Mouse (Mus musculus): Measurements from ENCODE around the gene Nectin2. TPM values are rescaled to one million over a fixed set of nuclear protein-coding genes. Genes with fewer than 3 reads are reported as not detected.

The Nectin2 gene
- polyA plus RNA-seq, 1 experiment from 2014 or later, result 157 TPM

GRCm38 (mm10) chr7:19755008-19755407, 4.7 kb upstream of the Nectin2 start:
- 84% methylated on average over 2 of the region's 2 CpGs for WGBS
- Histone ChIP-seq H3K27ac (ENCODE audit: low read length) (peak overlapping the region; percentile 73), H3K9me3 (ENCODE audit: low read length) (no peaks in the 10 kb centered on the region), H3K36me3 (ENCODE audit: insufficient read depth, low read length) (peaks cover 12% of the 10 kb centered on the region), H3K27me3 (ENCODE audit: insufficient read depth, low read length) (no peaks in the 10 kb centered on the region), H3K4me2 (replicated peaks; ENCODE audit: low read depth, low read length) (no peak overlapping the region), H3K4me1 (ENCODE audit: insufficient read depth, low read length) (peaks cover 22% of the 10 kb centered on the region), H3K9ac (replicated peaks; ENCODE audit: low read length) (no peak overlapping the region), H3K4me3 (ENCODE audit: low read length) (no peak overlapping the region)
- no peak for ATAC-seq (ENCODE audit: low FRiP score, low TSS enrichment)

GRCm38 (mm10) chr7:19754065-19754464, 3.8 kb upstream of the Nectin2 start:
- H3K4me2 ChIP-seq (replicated peaks; ENCODE audit: low read depth, low read length), result no peak overlapping the region
- no peak for ATAC-seq (ENCODE audit: low FRiP score, low TSS enrichment)
- H3K36me3 ChIP-seq (ENCODE audit: insufficient read depth, low read length), result peaks cover 11% of the 10 kb centered on the region
- no peak overlapping the region for H3K4me3 ChIP-seq (ENCODE audit: low read length)
- no peak overlapping the region for H3K27ac ChIP-seq (ENCODE audit: low read length)
- no peaks in the 10 kb centered on the region for H3K9me3 ChIP-seq (ENCODE audit: low read length)
- 84% methylated on average over 1 of the region's 1 CpGs for WGBS
- no peaks in the 10 kb centered on the region for H3K27me3 ChIP-seq (ENCODE audit: insufficient read depth, low read length)
- H3K9ac ChIP-seq (replicated peaks; ENCODE audit: low read length), result no peak overlapping the region
- H3K4me1 ChIP-seq (ENCODE audit: insufficient read depth, low read length), result peaks cover 24% of the 10 kb centered on the region

GRCm38 (mm10) chr7:19753587-19753986, 3.3 kb upstream of the Nectin2 start:
- Histone ChIP-seq H3K36me3 (ENCODE audit: insufficient read depth, low read length) (peaks cover 7% of the 10 kb centered on the region), H3K27me3 (ENCODE audit: insufficient read depth, low read length) (no peaks in the 10 kb centered on the region), H3K4me1 (ENCODE audit: insufficient read depth, low read length) (peaks cover 24% of the 10 kb centered on the region), H3K4me2 (replicated peaks; ENCODE audit: low read depth, low read length) (no peak overlapping the region), H3K9me3 (ENCODE audit: low read length) (no peaks in the 10 kb centered on the region), H3K4me3 (ENCODE audit: low read length) (no peak overlapping the region), H3K9ac (replicated peaks; ENCODE audit: low read length) (no peak overlapping the region), H3K27ac (ENCODE audit: low read length) (no peak overlapping the region)
- WGBS, result 68% methylated on average over 7 of the region's 7 CpGs
- ATAC-seq (ENCODE audit: low FRiP score, low TSS enrichment), result no peak

- Histone ChIP-seq H3K9ac (replicated peaks; ENCODE audit: low read length) (no peak overlapping the region), H3K4me2 (replicated peaks; ENCODE audit: low read depth, low read length) (no peak overlapping the region), H3K4me3 (ENCODE audit: low read length) (no peak overlapping the region), H3K27me3 (ENCODE audit: insufficient read depth, low read length) (no peaks in the 10 kb centered on the region), H3K9me3 (ENCODE audit: low read length) (no peaks in the 10 kb centered on the region), H3K36me3 (ENCODE audit: insufficient read depth, low read length) (no peaks in the 10 kb centered on the region), H3K27ac (ENCODE audit: low read length) (no peak overlapping the region), H3K4me1 (ENCODE audit: insufficient read depth, low read length) (peaks cover 31% of the 10 kb centered on the region)
- WGBS, result 77% methylated on average over 8 of the region's 8 CpGs
- no peak for ATAC-seq (ENCODE audit: low FRiP score, low TSS enrichment)
These were observed 2.4 kb upstream of the Nectin2 start for GRCm38 (mm10) chr7:19752652-19753051.

GRCm38 (mm10) chr7:19751070-19751383, 744 bp upstream of the Nectin2 start:
- H3K4me3 ChIP-seq (ENCODE audit: low read length), result no peak overlapping the region

GRCm38 (mm10) chr7:19749389-19750216, 680 bp downstream of the Nectin2 start:
- Histone ChIP-seq H3K9ac (replicated peaks; ENCODE audit: low read length) (peak overlapping the region; percentile 81), H3K4me2 (replicated peaks; ENCODE audit: low read depth, low read length) (peak overlapping the region; percentile 87), H3K36me3 (ENCODE audit: insufficient read depth, low read length) (no peaks in the 10 kb centered on the region), H3K9me3 (ENCODE audit: low read length) (no peaks in the 10 kb centered on the region), H3K27ac (ENCODE audit: low read length) (peak overlapping the region; percentile 92), H3K4me1 (ENCODE audit: insufficient read depth, low read length) (peaks cover 47% of the 10 kb centered on the region), H3K27me3 (ENCODE audit: insufficient read depth, low read length) (no peaks in the 10 kb centered on the region), H3K4me3 (ENCODE audit: low read length) (peak overlapping the region; percentile 72)
- ATAC-seq (ENCODE audit: low FRiP score, low TSS enrichment), result peak; percentile 95
- WGBS, result under 1% methylated on average over 46 of the region's 46 CpGs

More at GRCm38 (mm10) chr7:19751070-19751383, 744 bp upstream of the Nectin2 start:
- Histone ChIP-seq H3K4me1 (ENCODE audit: insufficient read depth, low read length) (peaks cover 40% of the 10 kb centered on the region), H3K27ac (ENCODE audit: low read length) (peak overlapping the region; percentile 92), H3K36me3 (ENCODE audit: insufficient read depth, low read length) (no peaks in the 10 kb centered on the region), H3K9ac (replicated peaks; ENCODE audit: low read length) (no peak overlapping the region), H3K4me2 (replicated peaks; ENCODE audit: low read depth, low read length) (peak overlapping the region; percentile 87; the same call in 1 of the 2 replicates), H3K9me3 (ENCODE audit: low read length) (no peaks in the 10 kb centered on the region), H3K27me3 (ENCODE audit: insufficient read depth, low read length) (no peaks in the 10 kb centered on the region)
- WGBS, result 65% methylated on average over 4 of the region's 4 CpGs
- ATAC-seq (ENCODE audit: low FRiP score, low TSS enrichment), result no peak

- Histone ChIP-seq H3K4me1 (ENCODE audit: insufficient read depth, low read length) (peaks cover 51% of the 10 kb centered on the region), H3K9ac (replicated peaks; ENCODE audit: low read length) (peak overlapping the region; percentile 81), H3K27me3 (ENCODE audit: insufficient read depth, low read length) (no peaks in the 10 kb centered on the region), H3K27ac (ENCODE audit: low read length) (peak overlapping the region; percentile 92), H3K4me2 (replicated peaks; ENCODE audit: low read depth, low read length) (peak overlapping the region; percentile 87), H3K4me3 (ENCODE audit: low read length) (peak overlapping the region; percentile 72), H3K9me3 (ENCODE audit: low read length) (no peaks in the 10 kb centered on the region), H3K36me3 (ENCODE audit: insufficient read depth, low read length) (peaks cover 6% of the 10 kb centered on the region)
- ATAC-seq (ENCODE audit: low FRiP score, low TSS enrichment), result peak; percentile 7; the same call in 1 of the 2 replicates
- WGBS, result under 1% methylated on average over 32 of the region's 32 CpGs
These were observed 1.8 kb downstream of the Nectin2 start for GRCm38 (mm10) chr7:19748219-19749195.

GRCm38 (mm10) chr7:19747420-19748218, 2.7 kb downstream of the Nectin2 start:
- 3% methylated on average over 25 of the region's 25 CpGs for WGBS
- Histone ChIP-seq H3K9ac (replicated peaks; ENCODE audit: low read length) (peak overlapping the region; percentile 81), H3K27ac (ENCODE audit: low read length) (peak overlapping the region; percentile 92), H3K27me3 (ENCODE audit: insufficient read depth, low read length) (no peaks in the 10 kb centered on the region), H3K36me3 (ENCODE audit: insufficient read depth, low read length) (peaks cover 11% of the 10 kb centered on the region), H3K9me3 (ENCODE audit: low read length) (no peaks in the 10 kb centered on the region), H3K4me1 (ENCODE audit: insufficient read depth, low read length) (peaks cover 52% of the 10 kb centered on the region), H3K4me2 (replicated peaks; ENCODE audit: low read depth, low read length) (peak overlapping the region; percentile 87), H3K4me3 (ENCODE audit: low read length) (peak overlapping the region; percentile 72)
- no peak for ATAC-seq (ENCODE audit: low FRiP score, low TSS enrichment)
